19 mouse cellular contexts compared by ENCODE assay signal in genomic region chr19:24873873-24874272, GRCm38 (mm10). TPM values are rescaled to one million over a fixed set of nuclear protein-coding genes. Genes with fewer than 3 reads are reported as not detected.
DNase-seq lines count a peak whose midpoint lies in the region; ATAC-seq and TF ChIP-seq lines count a peak whose summit lies in the region.
"Had no signal": no experiment of that assay in that cellular context is flagged by ENCODE, and none has a peak within 500 bp of the region (broad histone marks: within the 10 kb centered on the region; RNA-seq: fewer than 3 reads in every experiment).

No protein-coding gene starts in this region.

- no peaks in the 10 kb centered on the region for H3K36me3 ChIP-seq in forebrain, postnatal 0 days (ENCODE audit: insufficient read depth)
- H3K36me3 ChIP-seq in forebrain, embryonic 10.5 days (replicated peaks) = no peaks in the 10 kb centered on the region
- no peaks in the 10 kb centered on the region for H3K36me3 ChIP-seq in intestine, embryonic 16.5 days (ENCODE audit: control insufficient read depth, insufficient read depth, low read length)
- H3K36me3 ChIP-seq: limb, embryonic 10.5 days; liver, embryonic 12.5 days; midbrain, embryonic 15.5 days had no signal

- 32% methylated on average over 2 of the region's 2 CpGs for WGBS in forebrain, postnatal 0 days
- WGBS in forebrain, embryonic 10.5 days = 85% methylated on average over 2 of the region's 2 CpGs
- 48% methylated on average over 2 of the region's 2 CpGs for WGBS in intestine, embryonic 16.5 days

- H3K4me2 ChIP-seq in forebrain, postnatal 0 days (ENCODE audit: low read depth) = no peak overlapping the region
- no peak overlapping the region for H3K4me2 ChIP-seq in intestine, embryonic 16.5 days (ENCODE audit: low read depth, low read length)
- H3K4me2 ChIP-seq: liver, embryonic 12.5 days; midbrain, embryonic 15.5 days had no signal

- H3K27me3 ChIP-seq in forebrain, postnatal 0 days (ENCODE audit: insufficient read depth, low read length) = no peaks in the 10 kb centered on the region
- peaks cover 28% of the 10 kb centered on the region for H3K27me3 ChIP-seq in forebrain, embryonic 10.5 days (ENCODE audit: poor library complexity, severe bottlenecking)
- peaks cover 3% of the 10 kb centered on the region; the same call in 1 of the 2 replicates for H3K27me3 ChIP-seq in intestine, embryonic 16.5 days (replicated peaks; ENCODE audit: control insufficient read depth, insufficient read depth, low read length)
- H3K27me3 ChIP-seq: midbrain, embryonic 15.5 days had no signal

- no peaks in the 10 kb centered on the region for H3K4me1 ChIP-seq in forebrain, postnatal 0 days (ENCODE audit: insufficient read depth)
- H3K4me1 ChIP-seq in forebrain, embryonic 10.5 days = peaks cover 4% of the 10 kb centered on the region
- H3K4me1 ChIP-seq in intestine, embryonic 16.5 days (ENCODE audit: control insufficient read depth, insufficient read depth, low read length) = peaks cover 3% of the 10 kb centered on the region
- H3K4me1 ChIP-seq: liver, embryonic 12.5 days; midbrain, embryonic 15.5 days had no signal

- H3K9me3 ChIP-seq in forebrain, postnatal 0 days (ENCODE audit: low read length) = no peaks in the 10 kb centered on the region
- H3K9me3 ChIP-seq in forebrain, embryonic 10.5 days = no peaks in the 10 kb centered on the region
- H3K9me3 ChIP-seq in intestine, embryonic 16.5 days (ENCODE audit: control insufficient read depth, low read length) = no peaks in the 10 kb centered on the region
- H3K9me3 ChIP-seq: limb, embryonic 10.5 days; liver, embryonic 12.5 days had no signal

- H3K27ac ChIP-seq in forebrain, postnatal 0 days (ENCODE audit: low read depth, low read length) = no peak overlapping the region
- H3K27ac ChIP-seq in forebrain, embryonic 10.5 days = no peak overlapping the region
- no peak overlapping the region for H3K27ac ChIP-seq in intestine, embryonic 16.5 days (ENCODE audit: low read length)
- H3K27ac ChIP-seq: limb, embryonic 10.5 days; liver, embryonic 12.5 days; midbrain, embryonic 15.5 days had no signal

- peak; percentile 11 for DNase-seq in forebrain, postnatal 0 days
- DNase-seq in forebrain, embryonic 10.5 days (ENCODE audit: extremely low spot score, low spot score) = no peak
- peak; percentile 53 to 59 for DNase-seq in kidney, postnatal 4 days
- no peak for DNase-seq in kidney, adult 9 months
- peak; percentile 27 for DNase-seq in 3T3-L1 (ENCODE audit: low read depth, low spot score)
- DNase-seq: adrenal gland, postnatal 14 days; cerebellum, postnatal 36 days; kidney, postnatal 14 days; layer of hippocampus, postnatal 36 days had no signal

- no peak for ATAC-seq in forebrain, postnatal 0 days
- ATAC-seq in intestine, embryonic 16.5 days = peak; percentile 29
- ATAC-seq in erythroid progenitor cell, adult 5-6 weeks (replicated peaks; ENCODE audit: low FRiP score, poor library complexity, severe bottlenecking) = no peak
- ATAC-seq: inflammation-experienced regulatory T-cells, adult 6 months; liver, embryonic 12.5 days; midbrain, embryonic 15.5 days had no signal

- no peak overlapping the region for H3K9ac ChIP-seq in forebrain, postnatal 0 days
- no peak overlapping the region for H3K9ac ChIP-seq in intestine, embryonic 16.5 days (ENCODE audit: low read depth, low read length)
- H3K9ac ChIP-seq: liver, embryonic 12.5 days; midbrain, embryonic 15.5 days had no signal

- no peak for TF ChIP-seq CTCF in forebrain, postnatal 0 days (IDR thresholded peaks at IDR 0.05; ENCODE audit: low read depth)

- H3K4me3 ChIP-seq in forebrain, postnatal 0 days (ENCODE audit: low read depth, low read length) = no peak overlapping the region
- H3K4me3 ChIP-seq in forebrain, embryonic 10.5 days = no peak overlapping the region
- no peak overlapping the region for H3K4me3 ChIP-seq in intestine, embryonic 16.5 days (ENCODE audit: low read length)
- H3K4me3 ChIP-seq: limb, embryonic 10.5 days; liver, embryonic 12.5 days; midbrain, embryonic 15.5 days had no signal

RNA-seq across cellular contexts. Expression of gene Gm10053, which starts 1.6 kb away (rescaled TPM):
- total RNA-seq in forebrain, postnatal 0 days (2014; rRNA removed) = 39.2 and 65.9 TPM in 2 replicates
- 285 and 302 TPM in 2 replicates for polyA plus RNA-seq in forebrain, postnatal 0 days (2015; fragmentation: Nextera tagmentation; extraction: Ambion mirVana)
- 313 and 336 TPM in 2 replicates for polyA plus RNA-seq in forebrain, embryonic 10.5 days (2016; fragmentation: Nextera tagmentation; extraction: Ambion mirVana)
- polyA plus RNA-seq in intestine, embryonic 16.5 days (2015; fragmentation: Nextera tagmentation; extraction: Ambion mirVana) = 316 and 355 TPM in 2 replicates
- total RNA-seq in erythroid progenitor cell, adult 5-6 weeks (2015; ENCODE audit: low replicate concordance) = 38.9 and 65.8 TPM in 2 replicates
- total RNA-seq in erythroid progenitor cell, adult 5-6 weeks (2017; ENCODE audit: low replicate concordance) = 9.8 and 16.0 TPM in 2 replicates

RNA-seq across cellular contexts. Expression of gene Pgm5, which starts 12.2 kb away (rescaled TPM):
- total RNA-seq in forebrain, postnatal 0 days (2014; rRNA removed) = 4.4 and 4.8 TPM in 2 replicates
- polyA plus RNA-seq in forebrain, postnatal 0 days (2015; fragmentation: Nextera tagmentation; extraction: Ambion mirVana) = 0.23 and 0.39 TPM in 2 replicates
- polyA plus RNA-seq in forebrain, embryonic 10.5 days (2016; fragmentation: Nextera tagmentation; extraction: Ambion mirVana) = 0.11 and 0.28 TPM in 2 replicates
- polyA plus RNA-seq in intestine, embryonic 16.5 days (2015; fragmentation: Nextera tagmentation; extraction: Ambion mirVana) = 3.0 and 4.8 TPM in 2 replicates
- not detected in 2 replicates for total RNA-seq in erythroid progenitor cell, adult 5-6 weeks (2015; ENCODE audit: low replicate concordance)
- total RNA-seq in erythroid progenitor cell, adult 5-6 weeks (2017; ENCODE audit: low replicate concordance) = not detected in 2 replicates
- total RNA-seq: granulocyte monocyte progenitor cell, adult 5-6 weeks; megakaryocyte, adult 5-6 weeks had no signal

RNA-seq across cellular contexts. Expression of gene Foxd4, which starts 27.1 kb away (rescaled TPM):
- total RNA-seq in forebrain, postnatal 0 days (2014; rRNA removed) = not detected in 2 replicates
- not detected in 2 replicates for polyA plus RNA-seq in forebrain, postnatal 0 days (2015; fragmentation: Nextera tagmentation; extraction: Ambion mirVana)
- polyA plus RNA-seq in forebrain, embryonic 10.5 days (2016; fragmentation: Nextera tagmentation; extraction: Ambion mirVana) = not detected in 2 replicates
- polyA plus RNA-seq in intestine, embryonic 16.5 days (2015; fragmentation: Nextera tagmentation; extraction: Ambion mirVana) = not detected in 2 replicates
- total RNA-seq in erythroid progenitor cell, adult 5-6 weeks (2015; ENCODE audit: low replicate concordance) = 1.1 TPM in 1 of 2 replicates, not detected in the other
- total RNA-seq in erythroid progenitor cell, adult 5-6 weeks (2017; ENCODE audit: low replicate concordance) = not detected in 2 replicates
- total RNA-seq: adrenal gland, postnatal 14 days; ES-E14; granulocyte monocyte progenitor cell, adult 5-6 weeks; layer of hippocampus, postnatal 36 days had no signal
- polyA plus RNA-seq: embryonic facial prominence, embryonic 11.5 days; inflammation-experienced regulatory T-cells, adult 6 months; limb, embryonic 10.5 days; liver, embryonic 12.5 days had no signal

Comparison
In these comparisons a context has a peak if more than half of its experiments do, and no peak if none do; other contexts are left out.
1. DNase-seq: peak in forebrain, postnatal 0 days (single experiment), kidney, postnatal 4 days (2 of 2) and 3T3-L1 (single experiment); none in forebrain, embryonic 10.5 days (single experiment) and kidney, adult 9 months (single experiment).